Mouse (Mus musculus) intestine, postnatal 0 days (tissue): ENCODE measurements at regions not wholly inside any gene's neighbourhood (a gene's known extent, or its start where the extent isn't known, plus 50 kb on each side); places are given as distances from the start of the nearest gene placed in this dataset.

ENCODE experiments used
- ATAC-seq: fragments of 200-750 bp; cut with Nextera tagmentation; 2 replicates; pipeline ENCODE4 v1.8.0; 2017; ENCODE audit warnings: mild to moderate bottlenecking, moderate TSS enrichment, moderate library complexity
- H3K27ac ChIP-seq: fragments of 300-500 bp; sonication (generic); 2 replicates; pipeline ENCODE4 v1.5.1; 2014; ENCODE audit warnings: mild to moderate bottlenecking, low read depth, low read length, moderate library complexity
- H3K27me3 ChIP-seq: fragments of 300-500 bp; sonication (generic); replicated peaks from 2 replicates; pipeline ENCODE4 v1.6.1; 2014; ENCODE audit warnings: low read length, mixed read lengths; ENCODE audit not compliant: control insufficient read depth, insufficient read depth
- H3K36me3 ChIP-seq: fragments of 300-500 bp; sonication (generic); 2 replicates; pipeline ENCODE4 v1.6.1; 2014; ENCODE audit warnings: mild to moderate bottlenecking, moderate library complexity; ENCODE audit not compliant: control insufficient read depth, insufficient read depth
- H3K4me1 ChIP-seq: fragments of 300-500 bp; sonication (generic); replicated peaks from 2 replicates; pipeline ENCODE4 v1.6.1; 2014; ENCODE audit warnings: antibody characterized with exemption, low read length, mixed read lengths; ENCODE audit not compliant: control insufficient read depth, insufficient read depth
- H3K4me2 ChIP-seq: fragments of 300-500 bp; sonication (generic); replicated peaks from 2 replicates; pipeline ENCODE4 v1.6.1; 2014; ENCODE audit warnings: low read depth, mild to moderate bottlenecking, moderate library complexity
- H3K4me3 ChIP-seq: fragments of 300-500 bp; sonication (generic); 2 replicates; pipeline ENCODE4 v1.5.1; 2014; ENCODE audit warnings: low read depth, low read length
- H3K9ac ChIP-seq: fragments of 300-500 bp; sonication (generic); 2 replicates; pipeline ENCODE4 v1.6.1; 2014; ENCODE audit warnings: mild to moderate bottlenecking, low read depth, low read length
- H3K9me3 ChIP-seq: fragments of 300-500 bp; sonication (generic); 2 replicates; pipeline ENCODE4 v1.6.1; 2016; ENCODE audit warnings: mixed run types; ENCODE audit not compliant: control insufficient read depth
- CTCF ChIP-seq: sonication (generic); IDR thresholded peaks from 2 replicates; pipeline ENCODE4 v1.5.1; 2016; ENCODE audit warnings: low read depth, mild to moderate bottlenecking, control low read depth, antibody characterized with exemption, moderate library complexity
- WGBS: fragments of 180-500 bp; shearing (Covaris S2); extraction: QIAGEN DNeasy Blood & Tissue Kit; methylation state at CpG from one replicate; pipeline ENCODE4 v1.1.7; 2014; 5-methylcytosine and 5-hydroxymethylcytosine counted together

GRCm38 (mm10) chr14:102016572-102016971 lies 286.8 kb downstream of the Lmo7 start:
- no peak for ATAC-seq
- Histone ChIP-seq H3K27me3 (no peaks in the 10 kb centered on the region), H3K36me3 (no peaks in the 10 kb centered on the region), H3K9ac (no peak overlapping the region), H3K9me3 (no peaks in the 10 kb centered on the region), H3K4me1 (0 out of 2 replicates have a peak, but pooled peaks cover 4% of the 10 kb centered on the region), H3K4me3 (no peak overlapping the region), H3K4me2 (no peak overlapping the region), H3K27ac (no peak overlapping the region)
- no peak for TF ChIP-seq CTCF

- Histone ChIP-seq H3K4me2 (0 out of 2 replicates have a peak overlapping the region, but pooled peaks have one; percentile 13), H3K27ac (no peak overlapping the region), H3K27me3 (no peaks in the 10 kb centered on the region), H3K9ac (no peak overlapping the region), H3K4me3 (no peak overlapping the region), H3K36me3 (no peaks in the 10 kb centered on the region), H3K9me3 (no peaks in the 10 kb centered on the region), H3K4me1 (0 out of 2 replicates have a peak, but pooled peaks cover 4% of the 10 kb centered on the region)
- TF ChIP-seq CTCF = no peak
- 42% methylated on average over 13 of the region's 13 CpGs for WGBS
- ATAC-seq = peak; percentile 96
These were observed 285.3 kb downstream of the Lmo7 start for GRCm38 (mm10) chr14:102014976-102015603.

GRCm38 (mm10) chr14:102013238-102013637 lies 283.5 kb downstream of the Lmo7 start:
- no peaks in the 10 kb centered on the region for H3K36me3 ChIP-seq
- peak; percentile 81 for ATAC-seq

DNA sequence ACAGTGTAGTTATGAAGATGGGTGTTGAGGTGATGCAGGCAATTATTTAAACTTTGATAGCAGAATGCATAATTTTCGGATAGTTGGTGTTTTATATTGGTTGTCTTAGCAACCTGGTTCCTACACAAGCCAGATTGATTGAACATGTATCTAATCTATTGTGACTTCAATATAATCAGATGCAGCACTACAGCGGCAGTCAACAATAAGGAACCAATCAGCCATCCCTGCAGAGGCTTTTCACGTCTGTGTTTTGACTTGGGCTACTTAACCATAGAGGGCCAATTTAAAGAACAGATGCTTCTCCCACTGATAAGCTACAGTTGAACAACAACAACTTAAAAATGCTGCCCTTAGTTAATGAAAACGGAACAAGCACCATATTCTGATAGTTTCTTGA lies 267.8 kb downstream of the Lmo7 start:
- Histone ChIP-seq H3K4me3 (no peak overlapping the region), H3K27ac (no peak overlapping the region), H3K4me1 (no peaks in the 10 kb centered on the region), H3K9ac (no peak overlapping the region), H3K9me3 (no peaks in the 10 kb centered on the region), H3K27me3 (no peaks in the 10 kb centered on the region), H3K36me3 (no peaks in the 10 kb centered on the region), H3K4me2 (no peak overlapping the region)
- 56% methylated on average over 4 of the region's 4 CpGs for WGBS
- ATAC-seq = no peak
- no peak for TF ChIP-seq CTCF

More at GRCm38 (mm10) chr14:102013238-102013637, 283.5 kb downstream of the Lmo7 start:
- no peaks in the 10 kb centered on the region for H3K9me3 ChIP-seq
- no peak overlapping the region for H3K27ac ChIP-seq
- H3K27me3 ChIP-seq = no peaks in the 10 kb centered on the region
- 33% methylated on average over 3 of the region's 3 CpGs for WGBS
- no peak overlapping the region for H3K4me3 ChIP-seq
- no peak overlapping the region for H3K9ac ChIP-seq
- no peak overlapping the region for H3K4me2 ChIP-seq
- 0 out of 2 replicates have a peak, but pooled peaks cover 4% of the 10 kb centered on the region for H3K4me1 ChIP-seq
- no peak for TF ChIP-seq CTCF

- Histone ChIP-seq H3K4me2 (no peak overlapping the region), H3K27ac (no peak overlapping the region), H3K27me3 (no peaks in the 10 kb centered on the region), H3K9me3 (no peaks in the 10 kb centered on the region), H3K9ac (no peak overlapping the region), H3K36me3 (no peaks in the 10 kb centered on the region), H3K4me3 (no peak overlapping the region), H3K4me1 (no peaks in the 10 kb centered on the region)
- TF ChIP-seq CTCF = no peak
- no peak for ATAC-seq
- WGBS = 7% methylated on average over 2 of the region's 2 CpGs
These were observed 254.6 kb downstream of the Lmo7 start for GRCm38 (mm10) chr14:101984401-101984800.
